Mouse (Mus musculus) adrenal gland, adult (tissue): ENCODE measurements at regions not wholly inside any gene's neighbourhood (a gene's known extent, or its start where the extent isn't known, plus 50 kb on each side); places are given as distances from the start of the nearest gene placed in this dataset.

Experiments
- DNase-seq, 2 experiments: peaks; one replicate each; pipeline ENCODE4 v3.0.0; 2022 to 2023; ENCODE audit warnings: low spot score in 1 of 2; ENCODE audit not compliant: inconsistent age in 2 of 2

- no peak for DNase-seq
Measured at GRCm38 (mm10) chr14:89242159-89242558, 771.0 kb upstream of the Pcdh20 start.

GRCm38 (mm10) chr14:89236501-89236900 lies 765.3 kb upstream of the Pcdh20 start:
- DNase-seq: no peak

GRCm38 (mm10) chr14:89230482-89230881 lies 759.3 kb upstream of the Pcdh20 start:
- no peak for DNase-seq

GRCm38 (mm10) chr14:89217390-89217789 lies 746.2 kb upstream of the Pcdh20 start:
- peak in 1 of 2 experiments; percentile 4 for DNase-seq

- peak in 1 of 2 experiments; percentile 30 for DNase-seq
Measured at GRCm38 (mm10) chr14:89181386-89181979, 710.3 kb upstream of the Pcdh20 start.

GRCm38 (mm10) chr14:89142994-89143686 lies 671.9 kb upstream of the Pcdh20 start:
- DNase-seq: no peak

- no peak for DNase-seq
Measured at GRCm38 (mm10) chr14:89099296-89099695, 628.1 kb upstream of the Pcdh20 start.

GRCm38 (mm10) chr14:89089661-89090060 lies 618.5 kb upstream of the Pcdh20 start:
- DNase-seq: no peak

- DNase-seq: no peak
Measured at GRCm38 (mm10) chr14:89076014-89076413, 604.8 kb upstream of the Pcdh20 start.

GRCm38 (mm10) chr14:89063971-89064370 lies 592.8 kb upstream of the Pcdh20 start:
- no peak for DNase-seq

GRCm38 (mm10) chr14:89062583-89063436 lies 591.6 kb upstream of the Pcdh20 start:
- DNase-seq: no peak

- no peak for DNase-seq
Measured at GRCm38 (mm10) chr14:89061319-89061718, 590.1 kb upstream of the Pcdh20 start.

GRCm38 (mm10) chr14:89034390-89034789 lies 563.2 kb upstream of the Pcdh20 start:
- DNase-seq: peak in 1 of 2 experiments; percentile 16

GRCm38 (mm10) chr14:89011440-89011839 lies 540.2 kb upstream of the Pcdh20 start:
- DNase-seq: no peak

GRCm38 (mm10) chr14:89009648-89010047 lies 538.5 kb upstream of the Pcdh20 start:
- DNase-seq: no peak

GRCm38 (mm10) chr14:88981895-88982294 lies 510.7 kb upstream of the Pcdh20 start:
- peak in 1 of 2 experiments; percentile 28 for DNase-seq

GRCm38 (mm10) chr14:88976007-88976406 lies 504.8 kb upstream of the Pcdh20 start:
- no peak for DNase-seq

- no peak for DNase-seq
Measured at GRCm38 (mm10) chr14:88934569-88934968, 463.4 kb upstream of the Pcdh20 start.
